Mouse (Mus musculus) right cerebral cortex, postnatal 36 days (tissue): ENCODE data around the gene Grb10.

ENCODE experiments used
- DNase-seq, 2 experiments: peaks; one replicate each; pipeline ENCODE4 v3.0.0; 2022; ENCODE audit warnings: low spot score in 2 of 2, mixed read lengths in 1 of 2

The Grb10 gene

GRCm38 (mm10) chr11:11968830-11969229, 69.7 kb downstream of the Grb10 start:
- DNase-seq: no peak

GRCm38 (mm10) chr11:11967519-11967918, 71.0 kb downstream of the Grb10 start:
- no peak for DNase-seq

GRCm38 (mm10) chr11:11966220-11966619, 72.3 kb downstream of the Grb10 start:
- DNase-seq: no peak

GRCm38 (mm10) chr11:11965501-11966125, 72.9 kb downstream of the Grb10 start:
- DNase-seq: no peak

- DNase-seq: no peak
These were observed 73.8 kb downstream of the Grb10 start for GRCm38 (mm10) chr11:11964729-11965128.

GRCm38 (mm10) chr11:11963587-11963986, 74.9 kb downstream of the Grb10 start:
- DNase-seq: no peak

GRCm38 (mm10) chr11:11963065-11963464, 75.4 kb downstream of the Grb10 start:
- no peak for DNase-seq

GRCm38 (mm10) chr11:11962629-11962954, 75.9 kb downstream of the Grb10 start:
- no peak for DNase-seq

GRCm38 (mm10) chr11:11961917-11962628, 76.4 kb downstream of the Grb10 start:
- DNase-seq: no peak

- no peak for DNase-seq
These were observed 77.6 kb downstream of the Grb10 start for GRCm38 (mm10) chr11:11960858-11961257.

GRCm38 (mm10) chr11:11960227-11960626, 78.3 kb downstream of the Grb10 start:
- no peak for DNase-seq

GRCm38 (mm10) chr11:11958479-11958878, 80.0 kb downstream of the Grb10 start:
- no peak for DNase-seq

- no peak for DNase-seq
These were observed 80.5 kb downstream of the Grb10 start for GRCm38 (mm10) chr11:11958061-11958361.

- DNase-seq: no peak
These were observed 81.0 kb downstream of the Grb10 start for GRCm38 (mm10) chr11:11957211-11958060.

GRCm38 (mm10) chr11:11955783-11956182, 82.7 kb downstream of the Grb10 start:
- DNase-seq: no peak

- no peak for DNase-seq
These were observed 83.9 kb downstream of the Grb10 start for GRCm38 (mm10) chr11:11954606-11955005.

- no peak for DNase-seq
These were observed 84.4 kb downstream of the Grb10 start for GRCm38 (mm10) chr11:11954115-11954438.

- no peak for DNase-seq
These were observed 84.9 kb downstream of the Grb10 start for GRCm38 (mm10) chr11:11953364-11954114.

GRCm38 (mm10) chr11:11952569-11952968, 85.9 kb downstream of the Grb10 start:
- DNase-seq: no peak

- no peak for DNase-seq
These were observed 89.5 kb downstream of the Grb10 start for GRCm38 (mm10) chr11:11948988-11949365.

- DNase-seq: no peak
These were observed 90.0 kb downstream of the Grb10 start for GRCm38 (mm10) chr11:11948321-11948987.

- no peak for DNase-seq
These were observed 90.6 kb downstream of the Grb10 start for GRCm38 (mm10) chr11:11947857-11948256.
